Mouse (Mus musculus): ENCODE results near the gene Mcm6. TPM values are rescaled to one million over a fixed set of nuclear protein-coding genes. Genes with fewer than 3 reads are reported as not detected.
"Not testable (repeated sequence)": the region's sequence is repeated elsewhere in the genome, so short reads cannot be mapped to it uniquely, and the experiment has no call there.

Gene Mcm6
- total RNA-seq, 2 experiments from 2014 or later, result 378 to 431 TPM

DNA sequence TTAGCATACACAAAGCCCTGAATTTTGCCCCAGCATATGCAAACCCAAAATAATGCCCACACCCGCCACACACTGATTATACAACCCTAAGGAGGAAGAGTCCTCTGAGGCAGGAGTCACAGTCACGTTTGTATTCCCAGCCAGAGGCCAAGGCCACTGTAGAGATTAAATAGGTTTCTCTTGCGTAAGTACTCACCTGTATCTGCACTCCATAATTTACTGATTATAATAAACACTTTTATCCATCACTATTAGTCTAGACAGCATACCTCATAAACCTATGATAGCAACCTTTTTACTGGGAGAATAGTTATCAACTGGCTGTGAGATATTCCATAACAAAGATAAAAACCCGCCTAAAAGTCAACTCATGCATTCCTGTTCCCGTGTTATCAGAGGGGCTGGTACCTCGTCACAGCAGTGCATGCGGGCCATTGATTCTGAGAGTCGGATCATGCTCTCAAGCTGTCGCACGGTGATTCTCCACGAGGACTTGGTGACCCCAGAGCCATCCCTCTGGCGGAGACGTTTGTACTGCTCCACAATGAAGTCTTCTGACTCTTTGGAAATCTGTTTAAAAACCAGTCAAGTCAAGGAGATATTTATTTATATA is 21.6 kb downstream of the Mcm6 start:
- ATAC-seq (replicated peaks; ENCODE audit: poor library complexity, severe bottlenecking), result no peak

DNA sequence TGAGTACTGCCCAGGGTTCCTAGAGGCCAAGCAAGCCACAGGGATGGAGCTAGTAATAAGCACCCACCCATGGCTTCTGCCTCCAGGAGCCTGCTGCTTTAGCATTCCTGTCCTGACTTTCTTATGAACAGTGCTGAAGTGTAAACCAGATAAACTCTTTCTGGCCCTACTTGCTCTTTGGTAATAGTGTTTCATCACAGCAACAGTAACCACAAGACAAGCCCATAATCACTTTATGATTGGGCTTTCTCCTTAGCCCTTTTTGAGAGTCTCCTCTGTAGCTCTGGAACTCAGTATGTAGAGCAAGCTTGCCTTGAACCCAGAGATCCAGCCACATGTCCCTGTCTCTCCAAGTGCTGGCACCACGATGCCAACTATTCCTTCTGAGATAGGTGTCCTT is 29.2 kb downstream of the Mcm6 start:
- peak; percentile 83 for ATAC-seq (replicated peaks; ENCODE audit: poor library complexity, severe bottlenecking)

DNA sequence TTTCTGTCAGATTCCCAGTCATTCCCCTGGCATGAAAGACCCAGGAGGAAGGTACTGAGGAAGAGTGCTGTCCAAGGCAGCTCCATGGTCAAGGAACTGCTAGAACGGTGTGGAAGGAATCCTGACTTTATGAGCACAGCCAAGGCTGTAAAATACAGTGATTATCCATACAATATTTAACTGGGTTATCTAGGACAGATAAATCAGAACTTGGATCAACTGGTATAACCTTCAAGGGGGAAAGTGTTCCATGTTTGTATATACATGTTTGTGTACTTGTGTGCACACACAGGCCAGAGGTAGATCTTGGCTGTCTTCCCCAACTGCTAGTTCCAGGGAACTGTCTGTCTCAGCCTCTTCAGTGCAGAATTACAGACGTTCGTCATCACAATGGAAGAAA is 31.2 kb downstream of the Mcm6 start, which contains the start of gene Lct:
TSS of gene Lct (minus strand) at position 101 of the 400 bp plus-strand sequence.
- ATAC-seq (replicated peaks; ENCODE audit: poor library complexity, severe bottlenecking), result no peak

DNA sequence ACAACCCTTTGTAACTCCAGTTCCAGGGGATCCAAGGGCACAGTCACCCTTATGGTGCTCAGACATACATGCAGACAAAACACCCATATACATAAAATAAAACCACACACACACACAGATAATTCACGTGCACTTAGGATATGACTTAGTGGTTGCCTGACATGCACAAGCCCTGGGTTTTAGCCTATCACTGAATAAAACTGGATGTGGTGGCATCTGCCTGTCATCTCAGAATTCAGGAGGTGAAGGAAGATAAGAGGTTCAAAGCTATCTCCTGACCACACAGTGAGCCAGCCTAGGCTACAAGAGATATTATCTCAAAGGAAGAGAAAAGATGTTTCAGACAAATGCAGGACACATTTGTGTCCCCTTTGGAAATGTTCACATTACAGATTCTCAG is 32.3 kb downstream of the Mcm6 start:
- no peak for ATAC-seq (replicated peaks; ENCODE audit: poor library complexity, severe bottlenecking)

DNA sequence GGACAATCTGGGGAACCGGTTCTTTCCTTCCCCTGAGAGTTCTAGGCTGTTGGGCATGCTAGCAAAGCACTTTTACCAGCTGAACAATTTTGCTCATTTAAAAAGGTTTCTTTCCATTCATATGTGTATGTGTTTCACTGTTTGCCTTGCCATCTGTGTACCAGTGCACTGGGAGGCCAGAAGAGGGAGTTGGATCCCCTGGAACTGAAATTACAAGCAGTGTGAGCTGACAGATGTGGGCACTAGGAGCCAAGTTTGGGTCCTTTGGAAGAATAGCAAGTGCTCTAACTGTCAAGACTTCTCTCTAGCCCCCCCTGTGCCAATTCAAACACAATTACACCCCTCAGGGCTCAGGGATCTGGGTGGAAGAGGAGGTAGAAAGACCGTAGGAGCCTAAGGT is 34.7 kb downstream of the Mcm6 start:
- ATAC-seq (replicated peaks; ENCODE audit: poor library complexity, severe bottlenecking), result no peak

DNA sequence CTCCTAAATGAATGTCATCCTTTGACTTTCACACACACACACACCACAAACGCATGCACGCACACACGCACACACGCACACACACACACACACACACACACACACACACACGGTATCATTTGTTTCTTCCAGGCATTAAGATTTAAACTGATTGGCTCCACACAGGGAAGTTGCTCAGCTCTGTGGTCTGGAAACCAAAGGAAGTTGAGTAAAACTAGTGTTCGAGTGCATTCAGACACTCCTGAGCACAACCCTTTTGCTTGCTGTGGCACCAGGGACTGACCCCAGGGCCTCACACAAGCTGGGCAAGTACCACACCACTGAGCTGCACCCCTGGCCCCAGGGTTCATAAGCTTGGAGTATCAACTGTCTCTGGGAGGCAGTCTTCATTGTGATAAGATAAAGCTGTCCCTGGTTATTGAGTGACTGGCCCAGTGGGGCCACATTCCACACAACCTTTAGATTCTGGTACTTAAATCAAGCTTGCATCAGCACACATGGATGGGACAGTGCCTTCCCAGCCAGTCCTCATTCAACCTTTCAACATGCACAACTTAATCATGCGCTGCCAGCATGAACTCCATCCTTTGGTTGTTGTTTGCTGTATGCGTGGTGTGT is 36.3 kb downstream of the Mcm6 start:
- ATAC-seq (replicated peaks; ENCODE audit: poor library complexity, severe bottlenecking), result peak; percentile 96

DNA sequence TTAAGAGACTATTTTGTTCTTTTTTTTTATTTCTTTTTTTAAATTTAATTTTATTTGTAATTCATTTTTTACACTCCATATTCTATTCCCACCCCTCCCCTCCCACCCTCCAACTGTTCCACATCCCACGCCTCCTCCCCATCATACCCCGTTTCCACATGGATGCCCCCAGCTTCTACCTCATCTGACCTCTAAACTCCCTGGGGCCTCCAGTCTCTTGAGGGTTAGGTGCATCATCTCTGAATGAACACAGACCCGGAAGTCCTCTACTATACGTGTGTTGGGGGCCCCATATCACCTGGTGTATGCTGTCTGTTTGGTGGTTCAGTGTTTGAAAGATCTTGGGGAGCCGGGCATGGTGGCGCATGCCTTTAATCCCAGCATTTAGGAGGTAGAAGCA is 40.2 kb downstream of the Mcm6 start:
- ATAC-seq (replicated peaks; ENCODE audit: poor library complexity, severe bottlenecking), result not testable (repeated sequence)

DNA sequence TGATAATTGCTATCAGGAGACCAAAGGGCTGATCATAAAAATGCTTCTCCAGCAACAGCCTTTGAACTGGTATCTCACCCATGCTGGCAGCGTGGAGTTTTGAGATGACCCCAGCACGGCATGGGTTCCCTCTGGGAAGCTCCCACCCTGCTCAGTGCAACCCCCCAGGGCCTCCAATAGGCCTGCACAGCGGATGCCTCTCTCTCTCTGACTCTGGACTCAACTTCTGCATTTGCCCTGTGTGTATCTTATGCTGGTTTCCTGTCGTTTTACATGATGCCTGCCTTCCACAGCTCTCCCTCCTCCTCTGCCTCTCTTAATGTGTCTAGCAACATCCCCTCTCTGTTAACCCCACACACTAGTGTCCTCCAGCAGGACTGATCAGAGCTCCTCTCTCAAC is 44.8 kb downstream of the Mcm6 start:
- ATAC-seq (replicated peaks; ENCODE audit: poor library complexity, severe bottlenecking), result peak; percentile 96

DNA sequence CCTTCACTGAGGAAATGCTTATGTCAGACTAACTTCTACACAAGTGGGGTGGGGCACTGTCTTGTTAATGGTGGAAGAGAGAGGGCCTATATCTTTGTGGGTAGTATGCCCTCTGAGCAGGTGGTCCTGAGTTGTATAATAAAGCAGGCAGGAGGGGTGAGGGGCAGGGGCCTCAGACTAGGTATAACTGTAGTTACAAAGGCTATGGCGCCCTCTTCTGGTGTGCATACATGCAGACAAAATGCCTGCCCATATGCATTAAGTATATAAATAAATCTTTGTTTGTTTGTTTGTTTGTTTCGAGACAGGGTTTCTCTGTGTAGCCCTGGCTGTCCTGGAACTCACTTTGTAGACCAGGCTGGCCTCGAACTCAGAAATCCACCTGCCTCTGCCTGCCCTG is 50.4 kb downstream of the Mcm6 start:
- no peak for ATAC-seq (replicated peaks; ENCODE audit: poor library complexity, severe bottlenecking)

DNA sequence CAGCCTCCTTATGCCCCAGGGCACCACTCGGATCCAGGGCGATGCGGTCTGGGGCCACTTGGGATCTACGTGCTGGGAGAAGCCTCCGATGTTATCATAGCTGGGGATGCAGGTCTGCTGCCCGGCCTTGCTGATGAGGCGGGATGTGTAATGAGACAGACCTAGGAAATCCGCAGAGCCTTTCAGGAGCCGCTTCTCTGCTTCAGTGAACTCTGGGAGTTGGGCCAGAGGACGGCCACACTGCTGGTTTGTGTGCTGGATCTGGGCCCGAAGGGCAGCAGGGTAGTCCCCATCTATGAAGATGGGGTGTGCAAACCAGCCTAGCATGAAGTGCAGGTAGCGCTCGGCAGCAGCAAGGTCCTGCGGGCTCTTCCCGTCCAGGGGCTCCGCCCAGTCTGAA is 55.6 kb downstream of the Mcm6 start:
- ATAC-seq (replicated peaks; ENCODE audit: poor library complexity, severe bottlenecking), result no peak

DNA sequence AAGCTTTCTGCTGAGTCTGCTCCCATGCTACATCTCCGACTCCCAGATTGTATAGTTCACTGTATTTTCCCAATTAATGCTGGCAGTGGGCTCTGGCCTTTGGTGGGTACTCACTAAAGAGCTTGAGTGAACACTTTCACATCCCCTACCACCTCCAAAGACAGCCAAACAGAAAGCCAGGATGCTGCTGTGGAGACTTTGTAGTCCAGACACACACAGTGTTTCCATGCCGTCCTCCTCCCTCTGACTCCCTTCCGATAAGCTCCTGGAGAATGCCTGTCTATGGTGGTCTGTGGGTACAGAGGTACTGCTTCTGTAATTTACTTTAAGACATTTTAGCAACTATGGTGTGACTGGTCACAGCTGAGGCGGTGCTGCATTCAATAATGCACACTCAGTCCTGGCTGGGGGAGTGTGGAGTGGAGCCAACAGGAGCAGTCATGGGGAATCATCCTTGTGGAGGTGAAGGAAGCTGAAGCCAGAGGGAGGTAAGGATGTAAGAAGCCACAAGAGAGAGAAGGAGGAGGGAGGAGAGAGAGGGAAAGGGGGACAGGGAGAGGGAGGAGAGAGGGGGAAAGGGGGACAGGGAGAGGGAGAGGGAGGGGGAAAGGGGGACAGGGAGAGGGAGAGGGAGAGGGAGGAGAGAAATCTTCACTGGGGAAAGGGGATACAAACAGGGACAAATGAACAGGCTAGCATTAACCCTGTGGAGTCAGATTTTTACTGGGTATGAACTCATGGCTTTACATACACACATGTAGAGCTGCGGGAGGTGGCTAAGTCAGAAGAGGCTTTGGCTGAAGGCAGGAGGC is 63.5 kb downstream of the Mcm6 start:
- no peak for ATAC-seq (replicated peaks; ENCODE audit: poor library complexity, severe bottlenecking)

DNA sequence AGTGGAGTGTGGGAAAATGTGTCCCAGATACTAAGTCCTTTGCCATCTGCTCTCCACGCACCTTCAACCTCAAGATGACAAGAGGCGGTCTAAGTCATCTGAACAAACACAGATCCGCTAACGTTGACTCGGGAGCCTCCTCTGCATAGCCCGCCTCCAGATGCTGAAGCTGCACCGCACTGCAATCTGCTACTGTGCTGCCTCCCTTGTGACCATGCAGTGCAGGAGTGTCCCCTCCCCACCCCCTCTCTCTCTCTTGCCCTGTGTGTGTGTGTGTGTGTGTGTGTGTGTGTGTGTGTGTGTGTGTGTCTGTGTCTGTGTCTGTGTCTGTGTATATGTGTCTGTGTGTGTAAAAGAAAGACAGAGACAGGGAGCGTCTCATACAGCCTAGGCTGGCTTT is 64.2 kb downstream of the Mcm6 start:
- ATAC-seq (replicated peaks; ENCODE audit: poor library complexity, severe bottlenecking), result no peak; the same call in 1 of the 2 replicates

DNA sequence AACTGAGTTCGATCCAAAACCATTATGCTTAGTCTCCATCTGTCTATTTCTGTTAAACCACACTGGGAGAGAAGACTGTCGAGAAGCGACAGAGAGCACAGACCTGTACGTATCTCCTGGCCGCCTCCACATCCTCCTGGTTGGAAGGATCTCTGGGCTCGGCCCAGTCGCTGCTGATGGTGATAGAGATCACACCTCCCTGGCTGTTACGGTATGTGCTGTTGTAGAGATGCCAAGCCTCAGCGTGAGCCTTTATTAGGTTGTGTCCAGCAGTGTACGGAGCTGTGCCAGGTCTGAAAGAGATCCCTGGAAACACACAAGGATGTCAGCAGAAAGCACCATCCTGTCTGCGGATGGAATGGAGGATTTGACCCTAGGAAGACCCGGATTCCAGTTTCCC is 65.9 kb downstream of the Mcm6 start:
- ATAC-seq (replicated peaks; ENCODE audit: poor library complexity, severe bottlenecking), result no peak

DNA sequence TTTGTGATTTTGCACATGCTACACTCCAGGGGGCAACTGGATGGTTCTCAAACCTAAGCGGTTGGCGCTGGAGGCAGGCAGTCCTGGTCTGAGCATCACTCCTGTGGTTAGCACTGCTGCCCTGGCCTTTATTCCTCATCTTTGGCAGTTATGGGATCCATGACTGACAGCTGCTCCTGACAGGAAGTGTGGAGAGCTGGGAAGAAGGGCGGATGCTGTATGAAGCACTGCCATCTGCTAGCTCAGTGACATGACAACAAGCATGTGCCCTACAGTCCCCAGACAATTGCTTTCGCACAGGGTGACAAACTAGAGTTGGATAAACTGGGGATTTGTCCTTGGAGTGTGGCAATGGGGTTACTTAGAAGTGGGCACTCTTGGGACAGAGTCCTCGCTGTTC is 69.2 kb downstream of the Mcm6 start:
- ATAC-seq (replicated peaks; ENCODE audit: poor library complexity, severe bottlenecking), result no peak

DNA sequence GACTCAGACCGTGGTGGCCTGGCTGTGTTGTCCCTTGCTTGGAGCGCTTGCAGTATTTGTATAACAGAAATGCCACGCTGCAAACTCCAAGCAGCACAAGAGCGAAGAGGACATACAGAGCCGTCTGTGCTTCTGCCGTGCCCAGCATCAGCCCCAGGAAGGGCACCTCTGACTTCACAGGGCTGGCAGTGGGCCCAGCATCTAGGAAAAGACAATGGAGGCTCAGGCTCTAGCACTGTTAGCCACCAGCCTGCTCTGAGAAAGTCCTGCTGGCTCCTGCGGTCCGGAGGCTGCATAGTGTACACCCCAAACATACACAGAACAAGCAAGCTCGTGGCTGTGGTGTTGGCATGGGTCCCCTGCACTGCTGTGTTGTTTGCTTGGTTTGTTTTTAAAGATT is 74.3 kb downstream of the Mcm6 start:
- ATAC-seq (replicated peaks; ENCODE audit: poor library complexity, severe bottlenecking), result no peak

DNA sequence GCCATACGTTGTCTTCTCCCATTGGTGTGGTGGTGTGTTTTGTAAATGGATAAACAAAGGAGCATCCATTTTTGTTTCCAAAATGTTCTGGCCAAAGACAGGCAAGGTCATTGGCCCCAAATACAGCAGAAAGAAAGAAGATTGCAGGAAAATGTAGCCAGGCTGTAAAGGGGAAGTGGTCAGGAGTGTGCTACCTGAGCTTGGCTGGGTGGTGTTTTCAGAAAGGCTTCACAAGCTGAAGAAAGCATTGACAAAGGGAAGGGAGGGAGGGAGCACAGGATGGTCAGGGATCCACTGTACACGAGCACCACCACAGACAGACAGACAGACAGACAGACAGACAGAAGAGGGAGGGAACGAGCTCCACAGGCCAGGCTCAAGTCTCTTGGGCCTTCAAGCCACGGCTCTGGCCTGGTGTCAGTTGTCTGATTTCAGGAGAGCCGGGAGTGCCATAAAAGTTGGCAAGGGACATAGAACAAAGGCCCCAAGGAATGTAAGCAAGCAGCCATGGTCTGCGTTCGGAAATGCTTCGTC is 75.2 kb downstream of the Mcm6 start:
- peak; percentile 51 for ATAC-seq (replicated peaks; ENCODE audit: poor library complexity, severe bottlenecking)

DNA sequence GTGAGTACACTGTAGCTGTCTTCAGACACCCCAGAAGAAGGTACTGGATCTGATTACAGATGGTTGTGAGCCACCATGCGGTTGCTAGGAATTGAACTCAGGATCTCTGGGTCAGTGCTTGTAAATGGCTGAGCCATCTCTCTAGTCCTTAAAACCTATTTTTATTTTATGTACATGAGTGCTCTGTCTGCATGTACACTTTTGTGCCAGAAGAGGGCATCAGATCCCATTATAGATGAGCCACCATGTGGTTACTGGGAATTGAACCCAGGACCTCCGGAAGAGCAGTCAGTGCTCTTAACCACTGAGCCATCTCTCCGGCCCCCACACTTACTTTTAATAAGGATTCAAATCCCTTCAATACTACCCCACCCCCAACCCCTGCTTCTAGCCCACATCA is 76.5 kb downstream of the Mcm6 start:
- no peak for ATAC-seq (replicated peaks; ENCODE audit: poor library complexity, severe bottlenecking)

DNA sequence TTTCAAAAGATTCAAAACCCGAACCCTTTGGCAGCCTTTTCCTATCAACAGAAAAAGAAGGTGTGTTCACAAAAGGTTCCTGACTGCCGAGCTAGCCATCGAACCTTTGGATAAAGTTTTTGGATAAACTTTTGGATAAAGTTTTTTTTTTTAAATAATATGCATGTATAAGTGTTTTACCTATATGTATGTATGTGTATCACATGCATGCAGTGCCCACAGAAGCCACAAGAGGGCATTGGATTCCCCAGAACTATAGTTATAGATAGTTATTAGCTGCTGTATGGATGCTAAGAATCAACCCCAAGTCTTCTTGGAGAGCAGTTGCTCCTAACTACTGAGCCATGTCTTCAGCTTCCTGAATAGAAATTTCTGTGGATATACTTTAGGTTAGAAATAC is 77.7 kb downstream of the Mcm6 start:
- no peak for ATAC-seq (replicated peaks; ENCODE audit: poor library complexity, severe bottlenecking)

Data from granulocyte monocyte progenitor cell, adult 5-6 weeks (primary cell).